Mouse (Mus musculus): ENCODE data around the gene Tysnd1. TPM values are rescaled to one million over a fixed set of nuclear protein-coding genes. Genes with fewer than 3 reads are reported as not detected.

Tysnd1 gene
- polyA plus RNA-seq, 1 experiment from 2014 or later, result 35.5 TPM

Other genes starting within 250 kb of the Tysnd1 start
- 27.3 and 34.8 TPM in 2 replicates for gene Eif4ebp2, start 242.9 kb upstream of the Tysnd1 start, polyA plus RNA-seq (2014; fragmentation: Nextera tagmentation; extraction: Ambion mirVana)
- gene Lrrc20, start 219.7 kb upstream of the Tysnd1 start, polyA plus RNA-seq (2014; fragmentation: Nextera tagmentation; extraction: Ambion mirVana), result 10.3 and 12.4 TPM in 2 replicates
- 0.08 TPM in 1 of 2 replicates, not detected in the other for gene Npffr1, start 100.0 kb upstream of the Tysnd1 start, polyA plus RNA-seq (2014; fragmentation: Nextera tagmentation; extraction: Ambion mirVana)
- 283 and 285 TPM in 2 replicates for gene Ppa1, start 47.0 kb upstream of the Tysnd1 start, polyA plus RNA-seq (2014; fragmentation: Nextera tagmentation; extraction: Ambion mirVana)
- gene Sar1a, start 15.2 kb upstream of the Tysnd1 start, polyA plus RNA-seq (2014; fragmentation: Nextera tagmentation; extraction: Ambion mirVana), result 252 and 255 TPM in 2 replicates
- gene Aifm2, start 19.7 kb downstream of the Tysnd1 start, polyA plus RNA-seq (2014; fragmentation: Nextera tagmentation; extraction: Ambion mirVana), result 11.8 and 12.8 TPM in 2 replicates
- 246 and 247 TPM in 2 replicates for gene H2afy2, start 88.6 kb downstream of the Tysnd1 start, polyA plus RNA-seq (2014; fragmentation: Nextera tagmentation; extraction: Ambion mirVana)